Mouse (Mus musculus) lung, adult 10 weeks (tissue): Measurements from ENCODE around the gene Zfp54. TPM values are rescaled to one million over a fixed set of nuclear protein-coding genes. Genes with fewer than 3 reads are reported as not detected.

Experiments used
- polyA plus RNA-seq: library from polyadenylated mRNA; stranded (reverse); fragments of 350-450 nt; fragmentation: Illumina TruSeq; extraction: RNeasy Lipid Tissue Mini Kit (QIAGEN cat#74804); gene quantifications from one replicate; pipeline ENCODE4 v1.2.3, GENCODE M21; 2014; ENCODE audit warnings: low read depth, low replicate concordance; ENCODE audit not compliant: insufficient read depth

Gene Zfp54
- polyA plus RNA-seq: 3.6 TPM

DNA sequence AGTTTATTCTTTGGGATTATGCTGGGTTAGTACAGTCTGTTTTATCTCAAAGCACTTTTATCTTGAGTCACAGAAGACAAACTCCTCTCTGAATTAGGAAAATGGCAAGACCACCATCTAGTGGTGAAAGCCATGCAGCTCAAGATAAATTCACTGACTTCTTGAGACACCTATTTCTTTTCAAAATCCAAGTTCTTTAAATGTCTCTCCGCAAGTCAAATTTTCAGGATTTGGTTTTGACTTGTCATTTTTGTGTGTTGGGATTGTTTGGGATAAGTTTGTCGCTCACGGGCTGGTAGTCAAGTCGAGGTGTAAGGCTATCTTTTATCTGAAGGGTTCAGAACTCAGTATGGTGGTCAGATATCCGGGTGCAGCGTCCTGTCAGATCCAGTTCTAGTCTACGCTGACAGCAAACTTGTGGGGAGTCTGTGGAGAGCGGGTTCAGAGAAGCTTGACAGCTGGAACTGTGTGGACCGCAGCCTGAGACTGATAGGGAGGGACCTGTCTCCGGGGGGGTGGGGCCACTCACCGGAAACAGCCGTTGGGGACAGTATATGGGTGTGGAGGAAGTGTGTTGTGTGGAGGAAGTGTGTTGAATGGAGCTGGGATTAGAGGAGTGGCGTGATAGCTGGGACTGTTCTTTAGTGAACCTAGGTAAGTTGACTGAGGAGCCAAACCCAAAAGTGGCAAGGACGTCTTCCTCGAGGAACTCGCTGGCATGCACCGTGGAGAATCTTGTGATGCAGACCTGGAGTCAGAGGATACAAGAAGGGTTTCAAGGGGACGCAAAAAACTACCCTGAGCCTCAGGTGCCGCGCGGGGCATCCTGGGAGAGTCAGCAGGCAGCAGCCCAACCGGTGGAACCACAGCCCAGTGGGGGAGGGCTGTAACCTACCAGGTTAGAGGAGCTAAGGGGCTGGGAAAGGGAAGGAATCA lies at the start of gene Zfp54:
Gene Zfp54 (plus strand): TSS at position 564 of the 936 bp plus-strand sequence.

DNA sequence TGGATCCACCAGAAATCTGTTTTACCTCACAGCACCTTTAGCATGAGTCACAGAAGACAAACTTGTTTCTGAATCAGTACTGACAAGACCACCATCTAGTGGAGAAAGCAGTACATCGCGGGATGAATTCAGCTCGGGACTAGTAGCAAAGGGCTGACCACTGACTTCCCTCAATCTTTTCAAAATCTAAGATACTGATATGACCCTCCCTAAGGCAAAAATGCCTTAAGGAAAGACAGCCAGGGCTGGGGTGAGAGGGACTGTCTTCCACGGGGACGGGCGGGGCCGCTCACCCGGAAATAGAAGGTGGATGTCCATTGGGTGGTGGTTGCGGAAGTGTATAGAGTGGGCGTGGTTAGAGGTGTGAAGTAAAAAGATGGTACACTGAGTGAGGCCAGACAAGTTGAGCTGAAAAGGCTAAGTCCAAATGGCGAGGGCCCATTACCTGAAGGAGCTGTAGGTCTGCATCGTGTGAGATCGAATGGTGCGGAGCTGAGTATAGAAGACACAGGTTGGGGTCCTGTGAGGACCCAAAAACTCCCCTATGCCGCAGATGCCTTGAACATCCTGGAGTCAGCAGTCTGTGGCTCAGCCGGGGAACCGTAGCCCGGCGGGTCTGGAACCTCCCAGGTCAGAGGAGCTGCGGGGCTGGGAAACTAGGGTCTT lies 39.5 kb upstream of the Zfp54 start, which contains the start of gene Zfp677:
Gene Zfp677 (plus strand): TSS at position 358 of the 666 bp plus-strand sequence.

DNA sequence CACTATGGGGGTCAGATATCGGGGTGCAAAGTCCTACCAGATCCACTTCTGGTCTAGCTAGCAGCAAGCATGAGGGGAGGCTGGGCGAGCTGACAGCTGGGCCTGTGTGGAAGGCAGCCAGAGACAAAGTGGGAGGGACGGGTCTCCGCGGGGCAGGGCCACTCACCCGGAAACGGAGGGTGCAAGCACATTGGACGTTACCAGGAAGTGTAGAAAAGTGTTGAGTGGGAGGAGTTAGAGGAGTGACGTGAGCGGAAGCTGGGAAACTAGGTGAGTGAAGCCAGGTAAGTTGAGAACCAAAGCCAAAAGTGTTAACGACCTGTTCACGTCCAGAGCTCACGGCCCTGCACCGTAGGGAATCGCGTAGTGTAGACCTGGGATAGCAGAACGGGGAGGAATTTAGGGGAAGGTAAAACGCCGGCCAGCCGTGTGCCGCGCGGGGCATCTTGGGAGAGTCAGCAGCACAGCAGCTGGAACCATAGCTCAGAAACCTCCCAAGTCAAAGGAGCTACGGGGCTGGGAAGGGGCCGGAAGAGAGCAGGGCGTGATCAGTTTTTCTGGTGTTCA lies 27.2 kb downstream of the Zfp54 start, which contains the start of gene Zfp51:
Gene Zfp51 (plus strand): TSS at position 237 of the 567 bp plus-strand sequence.

Other genes with a start within 250 kb of the Zfp54 start
- not detected for gene Vmn1r234, start 197.1 kb upstream of the Zfp54 start, polyA plus RNA-seq
- gene Vmn1r235, start 166.8 kb upstream of the Zfp54 start, polyA plus RNA-seq: not detected
- not detected for gene Vmn1r236, start 140.3 kb upstream of the Zfp54 start, polyA plus RNA-seq
- gene Vmn1r237, start 111.4 kb upstream of the Zfp54 start, polyA plus RNA-seq: not detected
- 1.9 TPM for gene Zfp677, start 39.5 kb upstream of the Zfp54 start, polyA plus RNA-seq
- gene Zfp51, start 27.1 kb downstream of the Zfp54 start, polyA plus RNA-seq: 5.5 TPM
- gene Zfp53, start 65.8 kb downstream of the Zfp54 start, polyA plus RNA-seq: 6.0 TPM
- 3.4 TPM for gene Zfp52, start 112.3 kb downstream of the Zfp54 start, polyA plus RNA-seq
- 5.3 TPM for gene Zfp948, start 143.8 kb downstream of the Zfp54 start, polyA plus RNA-seq
- gene Zfp983, start 227.4 kb downstream of the Zfp54 start, polyA plus RNA-seq: 1.9 TPM